ENCODE assay signal across 10 mouse cellular contexts in the genomic region with DNA sequence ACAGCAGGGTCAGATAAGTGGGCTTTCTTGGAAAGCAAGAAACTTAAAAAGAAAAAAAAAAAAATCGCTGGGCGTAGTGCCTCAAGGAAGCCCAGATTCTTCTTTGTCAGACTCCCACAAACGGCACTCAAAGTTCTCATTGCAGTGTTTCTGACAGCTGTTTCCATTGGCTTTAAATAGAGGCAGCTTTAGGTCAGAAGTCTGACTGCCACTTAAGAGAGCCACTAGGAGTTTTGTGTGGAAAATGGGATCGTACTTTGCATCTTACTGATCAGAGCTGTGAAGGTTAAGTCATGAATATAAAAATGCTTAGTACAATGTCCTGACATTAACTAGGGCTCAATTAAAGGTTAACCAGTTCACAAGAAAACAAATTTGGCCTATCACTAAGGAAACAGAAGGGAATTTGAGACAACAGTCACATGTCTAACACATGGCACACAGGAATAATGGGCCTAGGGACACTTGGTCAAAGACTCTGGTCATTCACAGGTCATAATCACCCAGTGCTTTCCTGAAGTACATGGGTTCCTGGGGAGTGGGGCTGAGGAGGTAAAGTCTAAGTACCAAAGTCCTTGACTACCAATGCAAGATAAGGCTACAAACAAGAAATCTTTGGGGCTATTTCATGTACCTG. TPM values are rescaled to one million over a fixed set of nuclear protein-coding genes. Genes with fewer than 3 reads are reported as not detected.
DNase-seq lines count a peak whose midpoint lies in the region; ATAC-seq and TF ChIP-seq lines count a peak whose summit lies in the region.
"Had no signal": no experiment of that assay in that cellular context is flagged by ENCODE, and none has a peak within 500 bp of the region (broad histone marks: within the 10 kb centered on the region; RNA-seq: fewer than 3 reads in every experiment).

No protein-coding gene starts in this region.

- H3K9me3 ChIP-seq in intestine, embryonic 14.5 days (ENCODE audit: control insufficient read depth, low read length), result no peaks in the 10 kb centered on the region
- H3K9me3 ChIP-seq in midbrain, embryonic 16.5 days (replicated peaks; ENCODE audit: control insufficient read depth, low read length, poor library complexity, severe bottlenecking), result no peaks in the 10 kb centered on the region

- no peak for TF ChIP-seq POLR2A in embryonic fibroblast, embryonic 13.5 days (IDR thresholded peaks at IDR 0.05; ENCODE audit: low read depth, low read length)

- ATAC-seq in intestine, embryonic 14.5 days (replicated peaks; ENCODE audit: low FRiP score, low TSS enrichment, low read depth), result no peak
- ATAC-seq in midbrain, embryonic 16.5 days, result no peak

- peak; percentile 88 for DNase-seq in heart, adult 11 months
- no peak for DNase-seq in heart, postnatal 4 days
- peak; percentile 45 for DNase-seq in intestine, embryonic 14.5 days (ENCODE audit: low spot score)
- DNase-seq in cerebellum, postnatal 14 days, result no peak
- no peak for DNase-seq in adrenal gland, postnatal 25 days
- DNase-seq in frontal cortex, postnatal 25 days (ENCODE audit: low spot score in 2 of 2), result no peak
- DNase-seq: adrenal gland, postnatal 36 days; lung, adult 2 months had no signal

- H3K36me3 ChIP-seq in intestine, embryonic 14.5 days (ENCODE audit: control insufficient read depth, insufficient read depth, low read length), result peaks cover 24% of the 10 kb centered on the region
- H3K36me3 ChIP-seq in midbrain, embryonic 16.5 days (ENCODE audit: control insufficient read depth, insufficient read depth, low read length), result no peaks in the 10 kb centered on the region

- peaks cover 30% of the 10 kb centered on the region for H3K4me1 ChIP-seq in embryonic fibroblast, embryonic 13.5 days (ENCODE audit: control insufficient read depth, insufficient read depth, low read length)
- H3K4me1 ChIP-seq in intestine, embryonic 14.5 days (replicated peaks; ENCODE audit: control insufficient read depth, insufficient read depth, low read length), result peaks cover 42% of the 10 kb centered on the region
- peaks cover 57% of the 10 kb centered on the region for H3K4me1 ChIP-seq in midbrain, embryonic 16.5 days (ENCODE audit: control insufficient read depth, insufficient read depth, low read length)

- TF ChIP-seq CTCF in embryonic fibroblast, embryonic 13.5 days (IDR thresholded peaks at IDR 0.05; ENCODE audit: borderline replicate concordance, insufficient read depth, low read length), result no peak

- 64% methylated on average over 4 of the region's 4 CpGs for WGBS in intestine, embryonic 14.5 days
- 3% methylated on average over 4 of the region's 4 CpGs for WGBS in midbrain, embryonic 16.5 days

- H3K27ac ChIP-seq in embryonic fibroblast, embryonic 13.5 days (ENCODE audit: insufficient read depth, low read length), result peak overlapping the region; percentile 59
- peak overlapping the region; percentile 27; the same call in 1 of the 2 replicates for H3K27ac ChIP-seq in intestine, embryonic 14.5 days (ENCODE audit: low read depth)
- peak overlapping the region; percentile 61 for H3K27ac ChIP-seq in midbrain, embryonic 16.5 days (ENCODE audit: low read length)

- no peak overlapping the region for H3K4me3 ChIP-seq in embryonic fibroblast, embryonic 13.5 days (ENCODE audit: insufficient read depth, low read length)
- H3K4me3 ChIP-seq in intestine, embryonic 14.5 days (ENCODE audit: low read depth, low read length), result no peak overlapping the region
- H3K4me3 ChIP-seq in midbrain, embryonic 16.5 days (ENCODE audit: low read depth, low read length), result no peak overlapping the region

- H3K27me3 ChIP-seq in intestine, embryonic 14.5 days (replicated peaks; ENCODE audit: control insufficient read depth, insufficient read depth, low read length), result no peaks in the 10 kb centered on the region
- H3K27me3 ChIP-seq in midbrain, embryonic 16.5 days (ENCODE audit: control insufficient read depth, insufficient read depth, low read depth, low read length), result no peaks in the 10 kb centered on the region

- no peak overlapping the region for H3K4me2 ChIP-seq in intestine, embryonic 14.5 days (ENCODE audit: low read length)
- H3K4me2 ChIP-seq in midbrain, embryonic 16.5 days (ENCODE audit: low read length), result no peak overlapping the region

- H3K9ac ChIP-seq in intestine, embryonic 14.5 days (ENCODE audit: low read length), result no peak overlapping the region
- H3K9ac ChIP-seq in midbrain, embryonic 16.5 days (ENCODE audit: low read depth, low read length), result no peak overlapping the region

RNA-seq across cellular contexts. Expression of a gene that starts 19.6 kb away (rescaled TPM):
- 10 to 100 TPM; 57.0 to 58.4 TPM for total RNA-seq in heart, postnatal 4 days (2021)
- 52.4 and 71.8 TPM in 2 replicates for polyA plus RNA-seq in embryonic fibroblast, embryonic 13.5 days (2011; ENCODE audit: insufficient read length, low read depth, missing spikeins)
- polyA plus RNA-seq in intestine, embryonic 14.5 days (2014; fragmentation: Nextera tagmentation; extraction: Ambion mirVana), result 80.7 and 85.5 TPM in 2 replicates
- 162 and 178 TPM in 2 replicates for polyA plus RNA-seq in midbrain, embryonic 16.5 days (2015; fragmentation: Nextera tagmentation; extraction: Ambion mirVana)
- 77.2 and 90.2 TPM in 2 replicates for total RNA-seq in adrenal gland, postnatal 25 days (2021)

Comparison
In these comparisons a context has a peak if more than half of its experiments do, and no peak if none do; other contexts are left out.
1. DNase-seq: peak in heart, adult 11 months (single experiment) and intestine, embryonic 14.5 days (single experiment); none in heart, postnatal 4 days (single experiment), cerebellum, postnatal 14 days (0 of 2), adrenal gland, postnatal 25 days (single experiment) and frontal cortex, postnatal 25 days (0 of 2).
2. Peak in every context shown above with its lines, with median percentiles within 50 percentile points of each other: H3K27ac ChIP-seq.